Mouse (Mus musculus) lung, adult 2 months (tissue): ENCODE data around the gene Zfp358. TPM values are rescaled to one million over a fixed set of nuclear protein-coding genes. Genes with fewer than 3 reads are reported as not detected.

Source experiments
- DNase-seq: peaks from one replicate; pipeline ENCODE4 v3.0.0; 2022
- H3K4me1 ChIP-seq: fragments of 200-500 bp; 2 replicates; pipeline ENCODE4 v1.6.1; 2011; ENCODE audit warnings: low read length; ENCODE audit not compliant: control insufficient read depth, insufficient read depth
- H3K4me3 ChIP-seq: fragments of 200-500 bp; replicated peaks from 2 replicates; pipeline ENCODE3; 2011; ENCODE audit warnings: low read depth, mild to moderate bottlenecking, control low read depth, low read length; ENCODE audit errors: extremely low read depth
- CTCF ChIP-seq: fragments of 200-500 bp; IDR thresholded peaks from 2 replicates; pipeline ENCODE4 v1.5.1; 2011; ENCODE audit warnings: mild to moderate bottlenecking, low read length, control low read depth; ENCODE audit not compliant: insufficient read depth
- POLR2A ChIP-seq: fragments of 200-500 bp; IDR thresholded peaks from 2 replicates; pipeline ENCODE4 v1.6.1; 2011; ENCODE audit warnings: low read depth, mild to moderate bottlenecking, control low read depth, low read length, borderline replicate concordance; ENCODE audit errors: extremely low read depth
- WGBS: fragments of 180-500 bp; shearing (Covaris S2); methylation state at CpG from one replicate; pipeline ENCODE4 v1.1.7; 2018; 5-methylcytosine and 5-hydroxymethylcytosine counted together
- polyA plus RNA-seq: library from polyadenylated mRNA; depleted of rRNA; stranded (reverse); fragments of >200 nt; gene quantifications from 2 replicates; pipeline ENCODE4 v1.2.3, GENCODE M21; 2012

Zfp358 gene
- polyA plus RNA-seq, 1 experiment, result 78.5 TPM

DNA sequence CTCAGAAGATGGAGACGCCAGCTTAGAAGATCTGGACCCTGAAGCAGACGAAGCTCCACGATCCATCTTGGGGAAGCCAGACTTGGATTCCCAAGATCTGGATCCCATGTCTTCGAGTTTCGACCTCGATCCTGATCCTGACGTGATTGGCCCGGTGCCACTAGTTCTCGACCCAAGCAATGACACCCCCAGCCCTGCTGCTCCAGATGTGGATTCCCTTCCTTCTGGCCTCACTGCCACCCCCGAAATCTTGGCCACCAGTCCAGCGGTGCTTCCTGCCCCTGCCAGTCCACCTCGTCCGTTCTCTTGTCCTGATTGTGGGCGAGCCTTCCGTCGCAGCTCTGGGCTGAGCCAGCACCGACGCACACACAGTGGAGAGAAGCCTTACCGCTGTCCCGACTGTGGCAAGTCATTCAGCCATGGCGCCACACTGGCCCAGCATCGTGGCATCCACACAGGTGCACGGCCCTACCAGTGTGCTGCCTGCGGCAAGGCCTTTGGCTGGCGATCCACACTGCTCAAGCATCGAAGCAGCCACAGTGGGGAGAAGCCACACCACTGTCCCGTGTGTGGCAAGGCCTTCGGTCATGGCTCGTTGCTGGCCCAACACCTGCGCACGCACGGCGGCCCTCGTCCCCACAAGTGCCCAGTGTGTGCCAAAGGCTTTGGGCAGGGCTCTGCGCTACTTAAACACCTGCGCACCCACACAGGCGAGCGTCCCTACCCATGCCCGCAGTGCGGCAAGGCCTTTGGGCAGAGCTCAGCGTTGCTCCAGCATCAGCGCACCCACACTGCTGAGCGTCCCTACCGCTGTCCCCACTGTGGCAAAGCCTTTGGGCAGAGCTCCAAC lies 2.9 kb downstream of the Zfp358 start:
- Histone ChIP-seq H3K4me1 (peaks cover 2% of the 10 kb centered on the region; the same call in 1 of the 2 replicates), H3K4me3 (no peak overlapping the region)
- TF ChIP-seq POLR2A (no peak), CTCF (no peak)
- DNase-seq, result no peak
- 95% methylated on average over 44 of the region's 44 CpGs for WGBS

DNA sequence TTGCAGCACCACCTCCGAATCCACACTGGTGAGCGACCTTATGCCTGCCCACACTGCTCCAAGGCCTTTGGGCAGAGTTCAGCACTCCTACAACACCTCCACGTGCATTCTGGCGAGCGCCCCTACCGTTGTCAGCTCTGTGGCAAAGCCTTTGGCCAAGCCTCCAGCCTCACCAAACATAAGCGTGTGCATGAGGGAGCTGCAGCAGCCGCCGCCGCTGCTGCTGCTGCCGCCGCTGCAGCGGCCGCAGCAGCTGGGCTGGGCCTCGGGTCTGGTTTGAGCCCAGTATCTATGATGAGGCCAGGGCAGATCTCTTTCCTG lies 3.5 kb downstream of the Zfp358 start:
- 91% methylated on average over 15 of the region's 15 CpGs for WGBS

GRCm38 (mm10) chr8:3498583-3498982 lies 5.6 kb downstream of the Zfp358 start:
- no peak for DNase-seq
- Histone ChIP-seq H3K4me1 (peaks cover 9% of the 10 kb centered on the region; the same call in 1 of the 2 replicates), H3K4me3 (no peak overlapping the region)
- 82% methylated on average over 3 of the region's 3 CpGs for WGBS
- TF ChIP-seq POLR2A (no peak), CTCF (no peak)

More for the DNA sequence above, 3.5 kb downstream of the Zfp358 start:
- no peak for DNase-seq
- Histone ChIP-seq H3K4me3 (no peak overlapping the region), H3K4me1 (peaks cover 5% of the 10 kb centered on the region; the same call in 1 of the 2 replicates)
- no peak for TF ChIP-seq POLR2A
- TF ChIP-seq CTCF, result no peak

DNA sequence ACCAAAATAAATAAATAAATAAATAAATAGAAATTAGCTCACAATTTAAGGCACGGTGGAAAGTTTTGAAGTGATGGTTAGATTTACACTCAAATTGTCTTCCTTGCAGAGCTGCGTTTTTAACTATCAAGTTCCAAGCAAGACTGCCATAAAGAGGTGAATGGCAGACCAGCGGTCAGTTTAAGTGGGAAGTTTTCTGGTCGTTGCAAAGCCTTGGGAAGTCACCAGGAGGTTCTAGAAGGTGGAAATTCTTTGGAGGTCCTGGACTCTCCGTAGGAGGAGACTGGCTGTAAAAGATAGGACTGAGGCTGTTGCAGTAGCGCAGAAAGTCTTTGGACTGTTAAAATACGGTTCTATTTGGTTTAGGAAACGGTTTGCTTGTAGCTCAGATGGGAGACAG lies 6.8 kb downstream of the Zfp358 start:
- TF ChIP-seq CTCF, result no peak
- TF ChIP-seq POLR2A, result no peak
- peak overlapping the region; percentile 69 for H3K4me3 ChIP-seq
- DNase-seq, result no peak
- WGBS, result under 1% methylated on average over 8 of the region's 8 CpGs
- peaks cover 7% of the 10 kb centered on the region; the same call in 1 of the 2 replicates for H3K4me1 ChIP-seq

- peak; percentile 97 for DNase-seq
- Histone ChIP-seq H3K4me3 (peak within 1 kb of the TSS; percentile 69), H3K4me1 (peaks cover 7% of the 10 kb centered on the region; the same call in 1 of the 2 replicates)
- WGBS, result under 1% methylated on average over 70 of the region's 70 CpGs
- TF ChIP-seq CTCF (no peak), POLR2A (peak; percentile 82; the same call in 1 of the 2 replicates)
These were observed 7.5 kb downstream of the Zfp358 start, which contains the start of gene Mcoln1 for GRCm38 (mm10) chr8:3500235-3501090. TSS of gene Mcoln1 (plus strand) at chr8:3500457.

DNA sequence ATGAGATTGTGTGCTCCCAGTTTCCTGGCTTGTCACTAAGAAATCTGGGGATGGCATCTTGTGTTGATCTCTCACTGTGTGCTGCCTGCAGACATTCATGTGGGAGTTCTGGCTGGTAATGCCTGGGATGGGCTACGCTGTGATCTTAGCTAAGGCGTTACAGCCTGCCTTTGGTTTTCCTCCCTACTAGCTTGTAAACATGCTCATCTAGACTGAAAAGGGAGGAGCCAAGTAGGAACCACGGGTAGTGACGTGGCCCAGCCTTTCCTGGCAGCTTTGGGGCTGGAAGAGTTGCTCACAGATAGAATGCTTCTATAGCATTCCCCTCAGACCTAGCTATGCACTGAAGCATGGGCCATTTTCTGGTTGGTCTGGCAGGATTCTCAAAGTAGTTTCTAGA lies 9.3 kb downstream of the Zfp358 start:
- Histone ChIP-seq H3K4me1 (peaks cover 7% of the 10 kb centered on the region; the same call in 1 of the 2 replicates), H3K4me3 (no peak overlapping the region)
- no peak for DNase-seq
- 34% methylated on average over 4 of the region's 4 CpGs for WGBS
- TF ChIP-seq POLR2A (no peak), CTCF (no peak)

GRCm38 (mm10) chr8:3507979-3508754 lies 15.2 kb downstream of the Zfp358 start:
- no peak for DNase-seq
- WGBS, result 84% methylated on average over 6 of the region's 6 CpGs
- Histone ChIP-seq H3K4me3 (no peak overlapping the region), H3K4me1 (no peaks in the 10 kb centered on the region)
- TF ChIP-seq POLR2A (no peak), CTCF (no peak)

- WGBS, result 31% methylated on average over 13 of the region's 13 CpGs
- no peak for TF ChIP-seq POLR2A
- TF ChIP-seq CTCF, result no peak
- Histone ChIP-seq H3K4me1 (no peaks in the 10 kb centered on the region), H3K4me3 (peak overlapping the region; percentile 64)
- peak; percentile 9 for DNase-seq
These were observed 21.8 kb downstream of the Zfp358 start for GRCm38 (mm10) chr8:3514681-3515247.

DNA sequence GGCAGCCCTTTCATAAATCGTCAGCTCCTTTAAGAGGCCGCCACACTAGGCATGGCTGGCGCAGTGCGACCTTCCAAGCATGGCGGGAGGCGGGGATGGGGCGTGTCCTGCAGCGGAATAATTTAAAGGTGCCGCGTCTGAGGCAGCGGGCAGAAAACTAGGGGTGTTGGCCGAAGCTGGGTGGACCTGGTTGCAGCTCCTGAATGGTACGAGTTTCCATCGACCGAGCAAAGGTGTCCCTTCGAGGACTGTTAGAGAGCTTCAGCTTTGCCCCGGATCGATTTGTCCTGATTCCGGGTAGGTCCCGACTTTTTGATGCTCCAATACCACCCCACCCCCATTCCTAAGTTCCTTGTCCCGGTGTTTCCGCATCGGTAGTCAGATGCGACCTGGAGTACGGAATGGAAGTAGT lies 22.3 kb downstream of the Zfp358 start, which contains the start of gene Pnpla6:
Gene Pnpla6, plus strand, starts transcription at position 125 of the 412 bp plus-strand sequence.
- no peaks in the 10 kb centered on the region for H3K4me1 ChIP-seq
- no peak for TF ChIP-seq CTCF
- TF ChIP-seq POLR2A, result peak; percentile 90; the same call in 1 of the 2 replicates
- WGBS, result under 1% methylated on average over 25 of the region's 25 CpGs

More for the DNA sequence above, 22.3 kb downstream of the Zfp358 start, which contains the start of gene Pnpla6:
- peak within 1 kb of the TSS; percentile 64 for H3K4me3 ChIP-seq
- DNase-seq, result peak; percentile 90
